Mouse (Mus musculus): ENCODE results near the gene Tut4.

The Tut4 gene

DNA sequence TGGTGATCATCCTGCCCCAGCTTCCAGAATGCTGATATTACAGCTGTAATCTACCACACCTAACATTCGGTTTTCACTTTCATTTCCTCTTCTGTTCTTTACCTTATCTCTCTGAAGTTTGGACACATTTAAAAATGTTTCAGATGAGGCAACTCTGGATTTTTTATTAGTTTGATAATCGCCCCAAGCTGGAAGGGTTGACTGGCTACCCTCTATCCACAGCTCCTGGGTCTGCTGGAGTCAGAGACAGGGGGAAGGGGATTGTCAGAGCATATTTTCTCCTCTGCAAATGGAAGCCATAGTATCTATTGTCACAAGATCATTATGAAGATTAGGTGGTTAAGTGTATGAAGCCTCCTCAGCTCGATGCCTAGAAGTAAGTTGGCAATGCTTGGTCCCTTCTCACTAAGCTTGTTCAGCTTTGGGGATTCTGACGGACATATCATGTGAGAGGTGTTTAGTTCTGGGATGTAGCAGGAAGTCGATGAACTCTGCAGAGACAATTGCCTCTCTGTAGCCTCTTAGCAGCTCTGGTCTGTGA, 955 bp upstream of the Tut4 start:
- H3K36me3 ChIP-seq (ENCODE audit: control insufficient read depth, insufficient read depth, low read length, poor library complexity, severe bottlenecking): 0 out of 2 replicates have a peak, but pooled peaks cover 2% of the 10 kb centered on the region
- no peaks in the 10 kb centered on the region for H3K27me3 ChIP-seq (ENCODE audit: control insufficient read depth, insufficient read depth, low read length, poor library complexity, severe bottlenecking)
- peak; percentile 77 for DNase-seq (ENCODE audit: low read depth, low spot score)

DNA sequence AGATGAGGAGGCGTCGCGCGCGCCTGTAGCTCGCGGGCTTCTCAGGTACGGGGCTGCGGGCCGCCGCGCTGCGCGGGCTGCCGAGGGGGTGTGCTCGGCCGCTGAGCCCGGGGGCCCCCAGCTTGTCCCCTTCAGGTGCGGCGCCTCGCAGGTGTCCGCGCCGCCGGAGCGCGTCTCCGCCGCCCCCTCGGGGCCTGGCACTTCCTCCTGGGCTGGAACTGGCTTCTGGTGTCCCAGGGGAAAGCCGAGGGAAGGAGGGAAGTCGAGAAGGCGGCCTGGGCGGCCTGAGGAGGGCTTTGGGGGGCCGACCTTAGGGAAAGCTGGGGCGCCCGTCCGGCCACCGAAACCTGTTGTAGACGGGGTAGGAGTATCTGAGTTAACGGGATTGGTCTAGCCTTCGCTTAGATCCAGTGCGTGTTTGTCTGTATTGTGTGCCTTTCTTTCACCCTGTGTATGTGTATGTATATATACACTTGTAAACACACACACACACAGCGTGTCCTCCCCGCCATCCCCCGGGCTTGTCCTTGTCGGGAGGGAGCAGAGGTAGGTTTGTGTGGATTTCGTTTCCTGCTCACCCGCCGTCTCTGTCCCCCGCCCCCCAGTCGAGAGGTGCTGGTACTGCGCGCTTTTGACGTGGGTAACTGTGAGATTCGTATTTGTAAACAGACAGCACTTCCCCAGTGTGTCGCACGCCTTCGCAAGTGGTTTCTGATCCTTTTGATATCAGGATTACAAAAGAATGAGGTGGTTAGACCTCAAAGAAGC, 1.1 kb downstream of the Tut4 start:
- DNase-seq (ENCODE audit: low read depth, low spot score): peak; percentile 90
- H3K36me3 ChIP-seq (ENCODE audit: control insufficient read depth, insufficient read depth, low read length, poor library complexity, severe bottlenecking): 0 out of 2 replicates have a peak, but pooled peaks cover 2% of the 10 kb centered on the region
- H3K27me3 ChIP-seq (ENCODE audit: control insufficient read depth, insufficient read depth, low read length, poor library complexity, severe bottlenecking): no peaks in the 10 kb centered on the region

DNA sequence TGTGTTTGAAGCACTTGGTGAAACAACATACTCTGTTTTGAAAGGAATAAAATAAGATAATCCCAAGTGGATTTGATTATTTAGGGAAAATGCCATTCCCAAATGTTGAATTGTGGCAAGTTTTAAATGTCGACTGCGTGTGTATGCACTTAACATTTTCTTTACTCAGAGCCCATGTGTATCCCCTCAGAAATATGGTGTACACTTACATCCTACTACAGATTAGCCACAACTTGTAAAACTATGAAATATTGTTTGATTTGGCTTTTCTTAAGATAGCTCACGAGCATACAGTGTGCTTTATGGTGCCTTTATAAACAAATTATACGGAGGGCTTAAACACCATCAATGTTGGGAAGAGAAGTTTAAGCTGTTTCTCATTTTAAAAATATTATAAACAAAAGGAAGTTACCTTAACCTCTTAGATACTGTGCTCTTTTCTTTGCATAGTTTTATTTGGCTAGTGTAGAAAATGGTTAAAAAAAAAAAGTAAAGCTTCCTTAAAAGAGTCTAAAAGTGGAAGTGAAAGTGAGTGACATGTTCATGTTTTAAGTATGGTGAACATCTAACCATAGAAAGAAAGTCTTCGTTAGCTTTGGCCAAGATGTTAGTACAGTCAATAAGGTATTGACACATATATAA, 2.2 kb downstream of the Tut4 start:
- peak; percentile 79 for DNase-seq (ENCODE audit: low read depth, low spot score)
- 0 out of 2 replicates have a peak, but pooled peaks cover 2% of the 10 kb centered on the region for H3K36me3 ChIP-seq (ENCODE audit: control insufficient read depth, insufficient read depth, low read length, poor library complexity, severe bottlenecking)
- no peaks in the 10 kb centered on the region for H3K27me3 ChIP-seq (ENCODE audit: control insufficient read depth, insufficient read depth, low read length, poor library complexity, severe bottlenecking)

DNA sequence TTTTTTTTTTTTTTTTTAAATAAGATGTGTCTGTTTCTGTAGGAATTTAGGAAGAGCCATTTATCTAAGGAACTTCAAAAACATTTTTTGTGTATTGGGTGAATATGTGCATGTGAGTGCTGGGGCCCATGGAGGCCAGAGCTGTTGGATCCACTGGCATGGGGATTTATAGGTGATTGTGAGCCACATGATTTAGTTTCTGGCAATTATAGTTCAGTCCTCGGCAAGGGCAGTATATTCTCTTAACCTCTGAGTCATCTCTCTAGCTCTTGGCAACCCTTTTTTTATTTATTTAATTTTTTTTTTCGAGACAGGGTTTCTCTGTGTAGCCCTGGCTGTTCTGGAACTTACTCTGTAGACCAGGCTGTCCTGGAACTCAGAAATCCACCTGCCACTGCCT, 14.4 kb downstream of the Tut4 start:
- Histone ChIP-seq H3K27me3 (ENCODE audit: control insufficient read depth, insufficient read depth, low read length, poor library complexity, severe bottlenecking) (no peaks in the 10 kb centered on the region), H3K36me3 (ENCODE audit: control insufficient read depth, insufficient read depth, low read length, poor library complexity, severe bottlenecking) (no peaks in the 10 kb centered on the region)
- DNase-seq (ENCODE audit: low read depth, low spot score): no peak

DNA sequence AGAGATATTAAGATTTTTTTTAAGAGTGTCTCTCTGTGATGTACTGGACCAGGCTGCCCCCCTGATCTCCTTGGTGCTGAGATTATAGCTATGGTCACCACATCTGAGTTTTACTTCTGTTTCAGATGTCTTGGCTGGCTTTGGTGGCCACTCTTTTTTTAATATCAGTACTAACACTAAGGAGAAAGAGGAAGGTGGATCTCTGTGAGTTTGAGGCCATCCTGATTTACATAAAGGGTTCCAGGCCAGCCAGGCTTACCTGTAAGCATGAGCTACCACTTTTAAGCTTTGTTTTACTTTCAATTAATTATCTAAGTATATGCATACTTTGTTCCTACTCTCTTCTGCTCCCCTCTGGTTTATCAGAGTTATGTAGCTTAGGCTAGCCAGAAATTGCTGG, 23.6 kb downstream of the Tut4 start:
- H3K27me3 ChIP-seq (ENCODE audit: control insufficient read depth, insufficient read depth, low read length, poor library complexity, severe bottlenecking): no peaks in the 10 kb centered on the region
- H3K36me3 ChIP-seq (ENCODE audit: control insufficient read depth, insufficient read depth, low read length, poor library complexity, severe bottlenecking): peaks cover 12% of the 10 kb centered on the region
- DNase-seq (ENCODE audit: low read depth, low spot score): peak; percentile 57

DNA sequence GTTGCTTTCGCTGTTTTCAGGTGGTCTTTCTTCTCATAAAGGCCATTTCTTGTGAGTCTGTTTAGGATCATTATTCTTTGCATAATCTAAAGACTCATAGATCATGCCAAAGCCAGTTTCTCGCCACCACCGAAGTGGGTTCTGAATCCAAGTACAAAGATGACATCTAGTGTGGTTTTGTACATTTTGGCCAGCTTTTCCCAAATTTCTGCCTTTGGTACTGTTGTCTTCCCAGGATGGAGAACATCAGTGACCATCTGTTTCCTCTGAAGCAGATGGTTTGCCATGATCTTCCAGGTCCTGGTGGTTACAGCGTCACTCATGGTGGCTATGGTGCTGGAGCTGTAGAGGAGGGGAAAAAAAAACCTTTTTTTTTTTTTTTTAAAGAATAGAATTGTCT, 25.0 kb downstream of the Tut4 start:
- H3K27me3 ChIP-seq (ENCODE audit: control insufficient read depth, insufficient read depth, low read length, poor library complexity, severe bottlenecking): no peaks in the 10 kb centered on the region
- H3K36me3 ChIP-seq (ENCODE audit: control insufficient read depth, insufficient read depth, low read length, poor library complexity, severe bottlenecking): peaks cover 14% of the 10 kb centered on the region
- DNase-seq (ENCODE audit: low read depth, low spot score): no peak

DNA sequence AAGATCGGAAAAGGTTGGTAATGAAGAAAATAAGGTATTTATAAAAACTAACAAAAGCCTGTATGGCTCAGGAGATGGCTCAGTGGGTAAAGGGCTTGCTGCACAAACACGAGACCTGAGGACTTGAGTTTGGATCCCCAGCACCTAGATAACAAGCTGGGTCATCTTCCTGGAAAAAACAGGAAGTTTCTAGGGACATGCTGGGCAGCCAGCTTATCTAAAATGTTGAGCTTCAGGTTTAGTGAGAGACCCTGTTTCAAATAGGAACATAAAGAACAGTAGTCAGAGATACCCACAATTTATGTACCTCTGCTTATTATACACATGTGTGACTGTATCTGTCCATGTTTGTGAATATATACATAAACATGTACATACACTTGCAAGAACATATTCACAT, 43.8 kb downstream of the Tut4 start:
- no peak for DNase-seq (ENCODE audit: low read depth, low spot score)
- no peaks in the 10 kb centered on the region for H3K27me3 ChIP-seq (ENCODE audit: control insufficient read depth, insufficient read depth, low read length, poor library complexity, severe bottlenecking)
- H3K36me3 ChIP-seq (ENCODE audit: control insufficient read depth, insufficient read depth, low read length, poor library complexity, severe bottlenecking): peaks cover 12% of the 10 kb centered on the region

DNA sequence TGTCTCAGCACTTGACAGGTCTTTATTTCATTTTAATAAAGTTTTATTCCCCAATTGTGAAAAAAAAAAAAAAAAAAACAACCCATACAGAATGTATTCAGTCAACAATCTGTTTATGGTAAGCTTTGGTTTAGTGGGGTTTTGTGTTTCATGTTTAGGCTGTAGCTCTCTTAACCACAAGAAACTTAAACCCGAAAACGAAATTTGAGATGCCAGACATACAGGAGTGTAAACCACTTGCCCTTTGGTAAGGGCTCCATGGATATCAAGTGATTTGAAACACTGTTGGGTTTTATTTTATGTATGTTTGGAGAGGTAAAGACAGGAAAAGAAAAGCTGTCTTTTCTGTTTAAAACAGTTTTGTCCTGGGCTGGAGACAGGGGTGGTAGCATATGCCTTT, 80.5 kb downstream of the Tut4 start:
- H3K27me3 ChIP-seq (ENCODE audit: control insufficient read depth, insufficient read depth, low read length, poor library complexity, severe bottlenecking): no peaks in the 10 kb centered on the region
- peaks cover 20% of the 10 kb centered on the region for H3K36me3 ChIP-seq (ENCODE audit: control insufficient read depth, insufficient read depth, low read length, poor library complexity, severe bottlenecking)
- DNase-seq (ENCODE audit: low read depth, low spot score): no peak

DNA sequence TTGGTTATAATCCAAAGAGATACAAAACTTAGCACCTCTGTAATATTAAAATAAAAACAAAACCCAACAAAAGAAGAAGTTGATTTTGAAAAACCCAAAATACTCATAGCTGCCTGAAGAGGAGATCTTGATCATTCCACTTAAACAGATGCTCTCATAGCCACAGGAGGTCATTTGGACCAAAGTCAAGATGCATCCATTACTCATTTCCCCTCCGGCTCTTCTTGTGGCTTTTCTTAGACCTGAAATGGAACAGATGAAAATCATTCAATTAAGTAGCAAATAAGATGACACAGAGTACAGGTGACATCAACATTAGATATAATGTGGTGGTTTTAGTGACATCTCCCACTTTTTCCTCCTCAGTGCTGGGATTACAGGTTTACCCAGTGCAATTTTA, 105.8 kb downstream of the Tut4 start:
- no peak for DNase-seq (ENCODE audit: low read depth, low spot score)
- no peaks in the 10 kb centered on the region for H3K27me3 ChIP-seq (ENCODE audit: control insufficient read depth, insufficient read depth, low read length, poor library complexity, severe bottlenecking)
- H3K36me3 ChIP-seq (ENCODE audit: control insufficient read depth, insufficient read depth, low read length, poor library complexity, severe bottlenecking): peaks cover 12% of the 10 kb centered on the region

DNA sequence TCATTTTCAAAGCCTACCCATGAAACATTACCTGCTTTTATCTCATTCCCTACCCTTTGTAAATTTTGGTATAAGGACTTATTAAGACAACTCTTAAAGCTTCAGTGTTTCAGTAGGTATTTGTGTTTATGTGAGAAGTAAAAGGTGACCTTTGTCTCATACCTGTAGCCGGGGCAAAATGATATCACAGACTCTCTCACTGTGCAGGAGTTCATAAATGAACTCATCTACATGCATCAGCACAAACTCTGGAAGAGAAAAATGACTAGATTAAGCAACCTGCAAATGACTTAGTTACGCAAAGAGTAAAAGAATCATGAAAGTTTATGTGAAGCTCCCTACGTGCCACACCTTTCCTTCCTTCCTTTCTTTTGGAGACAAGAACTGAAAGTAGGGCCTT, 113.4 kb downstream of the Tut4 start:
- peaks cover 12% of the 10 kb centered on the region for H3K36me3 ChIP-seq (ENCODE audit: control insufficient read depth, insufficient read depth, low read length, poor library complexity, severe bottlenecking)
- no peak for DNase-seq (ENCODE audit: low read depth, low spot score)

DNA sequence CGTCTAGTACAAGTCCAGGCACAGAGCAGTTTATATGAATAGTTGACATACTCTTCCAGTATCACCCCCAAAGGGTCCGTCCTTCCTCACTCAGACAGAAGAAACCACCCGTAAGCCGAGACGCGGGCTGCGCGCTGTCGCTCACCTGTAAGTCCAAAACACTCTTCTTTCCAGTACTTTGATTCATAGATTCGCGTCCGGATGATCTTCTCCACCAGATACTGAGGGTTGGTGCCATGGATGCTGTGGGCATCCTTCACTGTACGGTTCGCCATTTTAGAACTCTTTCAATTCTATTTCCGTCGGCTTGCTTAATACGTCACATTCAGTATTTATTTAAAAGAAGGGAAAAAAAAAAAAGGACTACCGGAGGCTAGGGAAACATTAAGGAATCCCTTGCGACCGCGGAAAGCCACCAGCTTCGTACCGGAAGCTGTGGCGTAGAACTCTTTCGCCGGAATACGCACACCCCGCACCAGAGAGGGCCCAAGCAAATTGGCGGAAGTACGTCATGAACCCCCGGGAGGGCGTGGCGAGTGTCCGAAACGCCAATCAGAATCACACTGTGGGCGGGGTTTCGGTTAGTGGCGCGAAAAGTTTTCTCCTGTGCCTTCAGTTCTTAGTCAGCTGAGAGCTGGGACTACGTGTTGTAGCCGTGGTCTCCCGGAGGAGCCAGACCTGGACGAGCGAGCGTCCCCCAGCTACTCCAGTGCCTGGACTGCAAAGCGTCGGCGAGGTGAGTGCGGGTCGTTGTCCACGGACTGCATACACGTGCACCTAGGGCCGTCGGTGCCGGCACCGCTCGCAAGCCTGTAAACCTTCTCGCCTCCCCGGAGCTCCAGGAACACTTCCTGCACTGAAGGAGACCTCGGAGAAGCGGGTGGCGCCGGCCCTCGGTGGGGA, 119.9 kb downstream of the Tut4 start, which contains the start of the genes Prpf38a and Orc1:
Gene Prpf38a (minus strand): TSS at position 497 of the 903 bp plus-strand sequence.
Gene Orc1 (plus strand): TSS at position 584 of the 903 bp plus-strand sequence.
- no peaks in the 10 kb centered on the region for H3K27me3 ChIP-seq (ENCODE audit: control insufficient read depth, insufficient read depth, low read length, poor library complexity, severe bottlenecking)
- DNase-seq (ENCODE audit: low read depth, low spot score): peak; percentile 97
- peaks cover 6% of the 10 kb centered on the region for H3K36me3 ChIP-seq (ENCODE audit: control insufficient read depth, insufficient read depth, low read length, poor library complexity, severe bottlenecking)

More for the DNA sequence above, 113.4 kb downstream of the Tut4 start:
- H3K27me3 ChIP-seq (ENCODE audit: control insufficient read depth, insufficient read depth, low read length, poor library complexity, severe bottlenecking): no peaks in the 10 kb centered on the region

DNA sequence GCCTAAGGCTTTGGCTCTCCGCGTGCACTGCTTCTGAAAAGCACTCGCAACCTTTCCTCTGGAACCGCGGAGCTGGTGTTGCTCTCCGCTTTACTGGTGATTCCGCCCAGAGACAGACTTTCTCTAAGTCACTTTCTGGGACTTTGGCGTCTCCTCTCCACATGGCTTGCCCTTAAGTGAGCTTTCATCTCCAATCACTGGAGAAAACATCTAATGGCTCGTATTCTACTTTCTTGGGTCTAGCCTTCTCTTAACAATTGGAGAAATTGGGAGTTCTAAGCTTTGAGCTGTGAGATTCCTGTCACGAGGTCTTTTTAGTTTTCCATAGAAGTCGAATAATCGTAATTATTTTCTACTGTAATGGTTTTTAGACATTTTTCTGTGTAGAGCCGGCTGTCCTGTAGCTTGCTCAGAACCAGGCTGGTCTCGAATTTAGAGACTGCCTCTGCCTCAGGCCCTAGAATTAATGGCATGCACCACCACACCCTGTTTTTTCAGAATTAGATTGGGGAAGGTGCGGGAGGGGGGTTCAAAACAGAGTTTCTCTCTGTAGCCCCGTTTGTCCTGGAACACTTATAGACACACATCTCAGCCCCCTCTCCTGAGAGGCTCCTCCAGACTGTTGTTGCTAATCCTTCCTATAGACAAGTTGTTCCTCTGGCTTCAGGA, 120.7 kb downstream of the Tut4 start:
- DNase-seq (ENCODE audit: low read depth, low spot score): no peak
- peaks cover 4% of the 10 kb centered on the region for H3K36me3 ChIP-seq (ENCODE audit: control insufficient read depth, insufficient read depth, low read length, poor library complexity, severe bottlenecking)
- H3K27me3 ChIP-seq (ENCODE audit: control insufficient read depth, insufficient read depth, low read length, poor library complexity, severe bottlenecking): no peaks in the 10 kb centered on the region

DNA sequence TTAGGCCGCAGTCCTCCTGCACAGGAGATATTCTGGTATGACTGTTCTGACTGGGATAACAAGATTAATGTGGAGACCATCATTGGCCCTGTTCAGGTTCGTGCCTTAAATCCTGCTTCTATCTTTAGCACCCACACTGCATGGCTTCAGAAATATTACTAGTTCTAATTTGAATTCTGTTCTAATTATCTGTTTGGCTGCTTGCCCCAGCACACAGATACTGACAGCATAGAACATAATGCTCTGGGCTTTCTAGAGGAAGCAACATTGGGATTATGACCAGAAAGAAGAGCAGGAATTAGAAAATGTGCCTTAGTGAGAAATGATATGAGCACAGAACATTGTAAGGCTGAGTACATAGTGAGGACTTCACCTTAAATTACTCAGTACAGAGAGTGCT, 134.2 kb downstream of the Tut4 start:
- Histone ChIP-seq H3K27me3 (ENCODE audit: control insufficient read depth, insufficient read depth, low read length, poor library complexity, severe bottlenecking) (no peaks in the 10 kb centered on the region), H3K36me3 (ENCODE audit: control insufficient read depth, insufficient read depth, low read length, poor library complexity, severe bottlenecking) (no peaks in the 10 kb centered on the region)
- no peak for DNase-seq (ENCODE audit: low read depth, low spot score)

DNA sequence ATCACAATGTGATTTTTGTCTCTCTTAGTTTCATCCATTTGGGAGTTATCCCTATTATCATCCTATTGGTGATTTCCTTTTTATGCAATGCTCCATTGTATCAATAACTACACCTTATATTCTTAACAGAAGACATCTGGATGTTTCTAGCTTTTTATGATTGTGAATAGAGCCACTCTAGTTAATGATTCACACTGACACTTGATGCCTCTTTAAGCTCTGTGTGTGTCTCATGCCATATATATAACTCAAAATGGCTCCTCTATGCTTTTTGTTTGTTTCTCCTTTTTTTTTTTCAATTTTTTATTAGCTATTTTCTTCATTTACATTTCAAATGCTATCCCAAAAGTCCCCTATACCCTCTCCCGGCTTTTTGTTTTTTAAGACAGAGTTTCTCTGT, 136.6 kb downstream of the Tut4 start:
- DNase-seq (ENCODE audit: low read depth, low spot score): no peak
- Histone ChIP-seq H3K36me3 (ENCODE audit: control insufficient read depth, insufficient read depth, low read length, poor library complexity, severe bottlenecking) (no peaks in the 10 kb centered on the region), H3K27me3 (ENCODE audit: control insufficient read depth, insufficient read depth, low read length, poor library complexity, severe bottlenecking) (no peaks in the 10 kb centered on the region)
